21 mouse cellular contexts compared by ENCODE assay signal in the genomic region with DNA sequence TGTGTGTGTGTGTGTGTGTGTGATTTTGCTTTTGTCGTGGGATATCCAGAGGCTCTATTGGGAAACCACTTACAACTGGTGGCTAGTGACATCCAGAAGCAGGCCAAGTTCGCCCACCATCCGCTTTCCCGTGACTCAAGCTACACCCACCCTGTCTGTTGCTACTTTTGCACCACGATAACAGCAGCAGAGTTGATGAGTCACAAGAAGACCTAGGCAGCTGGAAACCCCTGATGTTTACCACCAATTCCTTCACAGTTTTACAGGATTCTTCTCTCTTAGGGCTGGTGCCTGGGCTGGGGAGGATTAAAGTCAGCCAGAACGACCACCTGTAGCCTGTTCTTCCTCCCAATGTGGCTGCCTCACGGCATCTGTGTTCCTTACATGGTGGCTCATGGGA.
DNase-seq lines count a peak whose midpoint lies in the region; ATAC-seq lines count a peak whose summit lies in the region.
"Had no signal": no experiment of that assay in that cellular context is flagged by ENCODE, and none has a peak within 500 bp of the region (broad histone marks: within the 10 kb centered on the region; RNA-seq: fewer than 3 reads in every experiment).

No protein-coding gene starts in this region.

- WGBS in forebrain, embryonic 10.5 days: 85% methylated on average over 7 of the region's 7 CpGs
- 75% methylated on average over 6 of the region's 7 CpGs for WGBS in forebrain, embryonic 15.5 days

- H3K27ac ChIP-seq in forebrain, embryonic 10.5 days: peak overlapping the region; percentile 65; the same call in 1 of the 2 replicates
- no peak overlapping the region for H3K27ac ChIP-seq in forebrain, embryonic 15.5 days (replicated peaks)
- H3K27ac ChIP-seq: macrophage; midbrain, embryonic 12.5 days; neural tube, embryonic 15.5 days; stomach, postnatal 0 days had no signal

- H3K27me3 ChIP-seq in forebrain, embryonic 10.5 days (ENCODE audit: poor library complexity, severe bottlenecking): no peaks in the 10 kb centered on the region
- no peaks in the 10 kb centered on the region for H3K27me3 ChIP-seq in forebrain, embryonic 15.5 days
- H3K27me3 ChIP-seq: midbrain, embryonic 12.5 days; neural tube, embryonic 15.5 days had no signal

- H3K9ac ChIP-seq in forebrain, embryonic 15.5 days (replicated peaks): no peak overlapping the region
- H3K9ac ChIP-seq: midbrain, embryonic 12.5 days; neural tube, embryonic 15.5 days had no signal

- no peak overlapping the region for H3K4me2 ChIP-seq in forebrain, embryonic 15.5 days (replicated peaks)
- H3K4me2 ChIP-seq: midbrain, embryonic 12.5 days; neural tube, embryonic 15.5 days had no signal

- peaks cover 4% of the 10 kb centered on the region; the same call in 1 of the 2 replicates for H3K9me3 ChIP-seq in forebrain, embryonic 10.5 days
- H3K9me3 ChIP-seq in forebrain, embryonic 15.5 days: no peaks in the 10 kb centered on the region
- H3K9me3 ChIP-seq: neural tube, embryonic 15.5 days had no signal

- ATAC-seq in forebrain, embryonic 15.5 days (replicated peaks): no peak
- ATAC-seq: CD4-positive, CD25-positive, alpha-beta regulatory T cell, adult 4 months; forebrain, embryonic 14.5 days had no signal

- H3K4me1 ChIP-seq in forebrain, embryonic 10.5 days: peaks cover 54% of the 10 kb centered on the region
- 0 out of 2 replicates have a peak, but pooled peaks cover 9% of the 10 kb centered on the region for H3K4me1 ChIP-seq in forebrain, embryonic 15.5 days

- no peak for DNase-seq in forebrain, embryonic 10.5 days (ENCODE audit: extremely low spot score, low spot score)
- peak; percentile 53 for DNase-seq in left cerebral cortex, adult 11 months (ENCODE audit: low spot score)
- DNase-seq in left cerebral cortex, postnatal 4 days: no peak
- peak; percentile 63 for DNase-seq in layer of hippocampus, adult 9-11 months
- peak; percentile 52 for DNase-seq in right cerebral cortex, postnatal 25 days
- DNase-seq in T-cell, adult 2 months (ENCODE audit: low spot score): no peak
- DNase-seq in lung, postnatal 4 days: no peak
- DNase-seq: cerebellum, postnatal 25 days; gastrocnemius, postnatal 25 days; kidney, adult 9 months; lung, adult 2 months; retina, postnatal 1 day; thymus, postnatal 14 days had no signal

- H3K4me3 ChIP-seq in forebrain, embryonic 10.5 days: no peak overlapping the region
- no peak overlapping the region for H3K4me3 ChIP-seq in forebrain, embryonic 15.5 days
- H3K4me3 ChIP-seq: midbrain, embryonic 12.5 days; neural tube, embryonic 15.5 days had no signal

- intact Hi-C loops in left cerebral cortex, postnatal 4 days (cut with DNase I): no loop called here

- no peaks in the 10 kb centered on the region for H3K36me3 ChIP-seq in forebrain, embryonic 10.5 days (replicated peaks)
- no peaks in the 10 kb centered on the region for H3K36me3 ChIP-seq in forebrain, embryonic 15.5 days
- H3K36me3 ChIP-seq: G1E; midbrain, embryonic 12.5 days; neural tube, embryonic 15.5 days had no signal

Comparison
In these comparisons a context has a peak if more than half of its experiments do, and no peak if none do; other contexts are left out.
1. DNase-seq: peak in left cerebral cortex, adult 11 months (single experiment), layer of hippocampus, adult 9-11 months (single experiment) and right cerebral cortex, postnatal 25 days (single experiment); none in forebrain, embryonic 10.5 days (single experiment), left cerebral cortex, postnatal 4 days (single experiment), T-cell, adult 2 months (single experiment) and lung, postnatal 4 days (0 of 2).